Mouse (Mus musculus) spleen, adult 2 months (tissue): ENCODE data around the gene Stx1b.
"Not testable (repeated sequence)": the region's sequence is repeated elsewhere in the genome, so short reads cannot be mapped to it uniquely, and the experiment has no call there.

Experiments used
- CTCF ChIP-seq: fragments of 200-500 bp; IDR thresholded peaks from 2 replicates; pipeline ENCODE4 v1.5.1; 2011; ENCODE audit warnings: mild to moderate bottlenecking, inconsistent platforms; ENCODE audit not compliant: insufficient read depth, insufficient read length, insufficient replicate concordance; ENCODE audit errors: extremely low read depth
- POLR2A ChIP-seq: fragments of 200-500 bp; IDR thresholded peaks from 2 replicates; pipeline ENCODE4 v1.6.1; 2011; ENCODE audit warnings: low read depth, low read length, inconsistent platforms

- not testable (repeated sequence) for TF ChIP-seq CTCF, POLR2A
Measured at GRCm38 (mm10) chr7:127775837-127776236, 48.5 kb downstream of the Stx1b start.
